Mouse (Mus musculus) kidney, adult 2 months (tissue): ENCODE results near the gene Shld2.

Experiments
- CTCF ChIP-seq: fragments of 200-500 bp; conservative IDR thresholded peaks from 2 replicates; pipeline ENCODE4 v1.5.1; 2011; ENCODE audit warnings: low read depth, mild to moderate bottlenecking, control low read depth, low read length, moderate library complexity, mixed read lengths; ENCODE audit not compliant: insufficient read depth, insufficient read length
- POLR2A ChIP-seq: fragments of 200-500 bp; IDR thresholded peaks from one replicate; pipeline ENCODE4 v1.6.1; 2011; ENCODE audit warnings: low read depth, low read length, control low read depth

GRCm38 (mm10) chr14:34279726-34280125 lies 30.6 kb downstream of the Shld2 start:
- TF ChIP-seq POLR2A (no peak), CTCF (no peak)
